Mouse (Mus musculus) monocyte, adult 5-6 weeks (primary cell): ENCODE measurements around the gene Sik2. TPM values are rescaled to one million over a fixed set of nuclear protein-coding genes. Genes with fewer than 3 reads are reported as not detected.

ENCODE experiments used
- ATAC-seq: fragments of 153-309, 156-312 bp; replicated peaks from 2 replicates; pipeline ENCODE4 v1.8.0; 2017; ENCODE audit warnings: mild to moderate bottlenecking; ENCODE audit not compliant: low TSS enrichment, insufficient number of reproducible peaks, severe bottlenecking, poor library complexity, low FRiP score
- total RNA-seq: library from RNA; stranded (forward); fragments of 200-1000, 200-491, 200-594 nt; gene quantifications from 3 replicates; pipeline ENCODE4 v1.2.3, GENCODE M21; 2017

The Sik2 gene
- 15.6 to 35.3 TPM (median 18.4 TPM) in 3 replicates for total RNA-seq

DNA sequence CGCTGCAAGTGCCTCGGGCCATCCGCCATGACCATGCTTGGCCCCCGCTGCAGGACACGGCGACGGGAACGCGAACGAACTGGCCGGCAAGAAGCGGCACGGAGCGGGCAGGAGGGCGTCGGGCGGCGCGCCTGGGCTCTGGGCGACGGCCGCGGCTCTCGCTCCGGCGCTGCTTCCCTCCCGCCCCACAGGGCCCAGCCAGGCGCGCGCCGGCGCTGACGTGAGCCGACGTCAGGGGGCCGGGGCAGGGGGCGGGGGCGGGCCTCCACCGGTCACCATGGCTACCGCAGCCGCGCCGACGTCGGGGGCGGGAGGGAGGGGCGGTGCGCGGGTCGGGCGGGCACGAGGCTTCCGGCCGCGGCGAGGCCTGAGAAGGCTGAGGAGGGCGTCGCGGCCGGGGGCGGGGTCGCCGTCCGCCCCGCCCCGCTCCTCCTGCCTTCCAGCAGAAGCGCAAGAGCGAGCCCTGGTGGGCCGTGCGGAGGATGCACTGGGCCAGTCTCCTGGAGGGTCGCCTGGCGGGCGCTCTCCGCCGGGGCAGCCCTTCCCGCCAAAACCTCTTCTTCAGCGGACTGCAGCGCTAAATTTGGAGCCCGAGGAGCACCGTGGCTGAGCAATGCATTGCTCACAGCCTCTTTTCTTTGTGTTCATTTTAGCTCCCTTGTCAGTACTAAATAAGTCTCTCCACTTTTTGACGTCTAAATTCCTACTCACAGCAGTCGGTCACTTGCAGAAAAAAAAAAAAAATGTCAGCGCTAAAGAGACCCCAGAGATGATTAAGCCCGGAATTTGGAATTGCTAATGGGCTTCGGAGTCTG is at the start of gene Sik2:
Sik2 (minus strand) TSS at position 233 of the 815 bp plus-strand sequence.
- peak; percentile 82 for ATAC-seq

DNA sequence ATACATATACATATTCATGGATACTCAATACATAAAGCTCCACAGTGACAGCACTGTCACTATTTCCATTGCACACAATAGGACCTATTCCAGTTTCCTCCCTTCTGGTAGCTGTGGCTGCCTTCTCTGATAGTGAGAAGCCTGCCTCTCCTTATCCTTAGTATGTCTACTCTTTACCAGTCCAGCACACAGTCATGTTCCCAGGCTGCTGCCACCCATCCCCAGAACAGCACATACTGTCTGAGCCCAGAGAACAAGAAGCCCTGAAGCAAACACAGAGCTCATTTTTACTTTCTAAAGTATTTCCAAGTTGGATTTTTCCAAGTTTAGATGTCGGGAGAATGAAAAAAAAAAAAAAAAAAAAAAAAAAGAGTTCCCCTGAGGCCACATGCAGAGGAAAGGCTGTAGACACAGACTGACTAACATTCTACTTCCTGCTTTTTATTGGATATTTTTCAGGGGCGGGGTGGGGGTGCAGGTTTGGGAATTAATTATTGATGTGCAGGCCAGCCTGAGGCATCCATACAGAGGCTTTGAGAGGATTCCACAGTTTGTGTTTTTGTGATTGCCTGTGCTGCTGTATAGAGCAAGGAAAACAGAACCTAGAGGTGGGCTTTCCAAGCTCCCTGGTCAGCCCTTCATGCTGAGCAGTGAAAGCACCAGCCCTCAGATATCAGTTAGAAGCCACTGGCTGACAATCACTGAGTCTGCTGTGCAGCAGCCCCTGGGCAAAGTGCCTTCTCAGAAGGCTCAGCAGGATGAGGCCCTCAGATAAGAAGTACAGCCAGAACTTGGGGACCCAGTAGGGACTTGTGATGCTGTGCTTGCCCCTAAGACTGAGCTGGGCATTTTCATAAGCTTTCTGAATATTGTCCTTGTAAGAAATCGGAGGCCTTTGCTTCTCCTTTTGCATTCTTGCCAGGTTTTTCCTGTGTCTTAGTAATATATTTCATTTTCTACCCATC is 47.8 kb upstream of the Sik2 start:
- no peak for ATAC-seq

DNA sequence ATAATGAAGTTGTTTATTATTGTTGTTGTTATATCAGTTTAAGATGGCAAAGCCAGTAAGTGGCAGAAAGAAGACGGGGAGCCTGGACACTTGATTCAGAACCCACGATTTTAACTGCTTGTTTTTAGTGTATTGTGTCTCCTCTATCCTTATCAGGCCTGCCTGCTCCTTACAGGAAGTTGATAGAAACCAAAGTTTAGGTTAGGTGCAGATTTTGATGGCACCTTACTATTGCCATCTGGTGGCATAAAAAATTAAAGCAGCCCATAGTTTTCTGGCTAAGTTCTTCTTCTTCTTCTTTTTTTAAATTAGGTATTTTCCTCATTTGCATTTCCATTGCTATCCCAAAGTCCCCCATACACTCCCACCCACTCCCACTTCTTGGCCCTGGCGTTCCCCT is 43.3 kb upstream of the Sik2 start:
- ATAC-seq: peak; percentile 59; the same call in 1 of the 2 replicates

DNA sequence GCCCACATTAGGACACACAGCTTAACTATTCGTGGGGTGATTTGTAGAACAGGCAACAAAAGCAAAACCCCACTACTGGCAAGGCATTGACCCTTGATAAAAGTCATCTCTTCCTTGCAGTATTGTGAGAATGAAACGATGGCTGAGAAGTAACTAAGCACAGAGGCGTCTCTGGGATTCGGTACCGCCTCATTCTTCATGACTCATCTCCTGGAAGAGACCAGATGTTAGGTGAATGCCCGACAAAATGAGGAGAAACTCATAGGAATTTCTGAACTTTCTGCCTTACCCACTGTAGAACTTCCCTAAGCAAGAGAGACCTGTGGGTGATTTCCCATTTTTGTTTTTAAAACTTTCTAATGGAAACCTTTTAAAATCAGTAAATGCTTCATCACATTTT is 33.3 kb upstream of the Sik2 start:
- no peak for ATAC-seq

DNA sequence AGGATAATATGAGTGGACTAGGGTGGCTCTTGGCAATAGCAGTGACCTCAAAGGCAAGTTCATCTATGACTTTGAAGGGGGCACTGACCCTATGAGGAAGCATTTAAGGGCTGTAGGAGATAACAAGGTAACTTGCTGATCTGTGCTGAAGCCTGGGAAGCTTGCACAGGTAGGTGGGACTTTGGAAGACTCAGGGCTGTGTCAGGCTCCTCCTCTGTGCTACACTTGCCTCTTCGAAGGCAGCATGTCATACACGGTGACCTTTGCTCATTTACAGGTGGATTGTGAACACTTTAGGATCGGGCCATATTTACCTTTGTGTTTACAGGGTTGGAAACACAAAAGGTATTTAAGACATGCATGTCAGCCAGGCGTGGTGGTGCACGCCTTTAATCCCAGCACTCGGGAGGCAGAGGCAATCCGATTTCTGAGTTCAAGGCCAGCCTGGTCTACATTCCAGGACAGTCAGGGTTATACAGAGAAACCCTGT is 32.7 kb upstream of the Sik2 start:
- no peak for ATAC-seq

DNA sequence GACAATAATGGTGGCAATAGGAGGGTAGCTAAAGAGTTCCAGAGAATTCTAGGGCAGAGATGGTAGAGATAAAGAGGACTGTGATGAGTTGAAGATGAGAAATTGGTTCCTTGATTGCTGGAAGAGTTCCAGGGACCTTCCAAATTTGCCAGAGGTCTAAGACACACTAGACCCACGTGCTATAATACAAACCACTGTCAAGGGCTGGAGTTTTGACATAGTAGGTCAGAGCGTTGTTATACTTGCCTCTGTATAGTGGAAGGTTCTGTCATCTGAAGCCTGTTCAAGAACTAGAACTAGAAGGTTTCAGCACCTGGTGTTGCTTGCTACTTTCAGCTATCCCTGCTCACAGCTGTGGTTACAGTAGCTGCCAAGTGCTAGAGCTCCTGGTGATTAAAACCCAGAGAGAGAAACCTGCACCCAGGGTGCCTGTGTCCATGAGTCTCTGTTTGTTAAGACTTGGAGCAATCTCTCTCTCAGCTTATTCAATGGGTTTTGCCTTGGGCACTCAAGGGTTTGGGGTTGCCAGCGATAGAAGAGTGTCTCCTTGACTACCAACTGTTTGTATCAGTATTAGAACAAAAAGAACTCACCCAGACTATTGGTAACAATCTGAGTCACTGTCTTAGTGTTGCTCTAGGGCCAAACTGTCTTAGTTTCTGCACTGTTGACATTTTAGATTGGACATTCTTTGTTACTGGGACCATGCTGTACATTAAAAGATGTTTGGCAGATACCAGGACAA is 24.1 kb upstream of the Sik2 start:
- ATAC-seq: no peak

DNA sequence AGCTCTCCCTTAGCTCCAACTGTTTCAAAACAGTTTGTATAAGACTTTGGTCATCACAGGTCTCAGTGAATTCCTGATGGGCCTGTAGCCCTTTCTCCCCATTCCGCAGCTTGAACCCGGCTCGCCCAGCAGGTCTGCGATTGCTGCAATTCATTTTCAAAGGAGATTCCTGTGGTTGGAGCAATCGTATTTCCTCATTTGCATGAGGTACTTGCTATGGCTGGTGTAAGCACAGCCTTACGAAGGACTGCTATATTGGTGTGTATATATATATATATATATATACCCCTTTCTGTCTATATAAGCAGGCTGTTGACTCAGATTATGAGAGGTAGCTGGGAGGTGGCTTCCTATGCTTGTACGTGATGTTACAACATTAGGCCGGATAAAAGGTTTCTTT is 23.4 kb upstream of the Sik2 start:
- 0 out of 2 replicates have a peak, but pooled peaks have one; percentile 20 for ATAC-seq

DNA sequence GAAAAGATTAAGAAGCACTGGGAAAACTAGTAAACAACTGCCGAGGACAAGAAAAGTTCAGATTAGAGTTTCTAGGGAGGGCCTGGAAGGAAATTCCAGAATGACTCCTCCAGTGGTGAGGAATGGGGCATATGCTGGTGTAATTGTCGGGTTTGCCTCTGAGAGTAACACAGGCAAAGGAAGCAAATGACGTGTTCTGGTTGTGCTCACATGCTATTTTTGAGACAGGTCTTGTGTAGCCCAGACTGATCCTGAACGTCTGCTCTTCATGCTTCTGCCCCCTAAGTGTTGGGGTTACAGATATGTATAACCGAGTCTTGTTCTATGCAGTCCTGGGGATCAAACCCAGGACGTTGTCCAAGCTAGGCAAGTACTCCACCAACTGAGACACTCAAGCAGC is 22.7 kb upstream of the Sik2 start:
- no peak for ATAC-seq

DNA sequence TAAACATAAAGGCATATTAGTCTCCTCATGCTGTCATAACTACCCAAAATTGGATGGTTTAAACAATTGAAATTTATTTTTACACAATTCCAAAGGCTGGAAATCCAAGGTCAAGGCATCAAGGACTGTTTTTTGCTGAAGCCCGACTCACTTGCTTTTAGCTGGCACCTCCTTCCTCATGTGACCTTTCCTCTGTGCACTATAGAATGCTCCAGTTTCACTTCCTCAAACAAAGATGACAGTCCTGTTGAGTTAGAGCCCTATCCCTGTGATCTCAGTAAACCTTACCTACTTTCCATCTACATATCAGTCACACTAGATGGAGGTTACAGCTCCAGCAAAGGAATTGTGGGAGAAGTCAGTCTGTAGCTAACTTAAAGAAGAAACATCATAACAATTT is 21.3 kb upstream of the Sik2 start:
- peak; percentile 96 for ATAC-seq

DNA sequence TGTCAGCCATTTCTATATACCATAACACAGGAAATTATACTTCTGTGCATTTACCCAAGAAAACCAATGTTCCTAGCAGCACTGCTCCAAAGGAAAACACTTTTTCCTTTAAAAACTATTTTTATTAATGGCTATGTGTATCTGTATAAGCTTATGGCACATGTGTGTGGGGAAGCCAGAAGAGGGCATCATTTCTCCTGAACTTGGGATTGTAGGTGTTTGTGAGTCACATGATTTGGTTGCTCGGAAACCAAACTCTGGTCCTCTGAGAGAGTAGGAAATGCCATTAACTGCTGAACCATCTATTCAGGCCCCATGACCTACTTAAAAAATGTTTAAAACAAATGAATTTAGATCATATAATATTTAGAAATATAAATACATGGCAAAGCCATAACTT is 18.1 kb upstream of the Sik2 start:
- no peak for ATAC-seq

DNA sequence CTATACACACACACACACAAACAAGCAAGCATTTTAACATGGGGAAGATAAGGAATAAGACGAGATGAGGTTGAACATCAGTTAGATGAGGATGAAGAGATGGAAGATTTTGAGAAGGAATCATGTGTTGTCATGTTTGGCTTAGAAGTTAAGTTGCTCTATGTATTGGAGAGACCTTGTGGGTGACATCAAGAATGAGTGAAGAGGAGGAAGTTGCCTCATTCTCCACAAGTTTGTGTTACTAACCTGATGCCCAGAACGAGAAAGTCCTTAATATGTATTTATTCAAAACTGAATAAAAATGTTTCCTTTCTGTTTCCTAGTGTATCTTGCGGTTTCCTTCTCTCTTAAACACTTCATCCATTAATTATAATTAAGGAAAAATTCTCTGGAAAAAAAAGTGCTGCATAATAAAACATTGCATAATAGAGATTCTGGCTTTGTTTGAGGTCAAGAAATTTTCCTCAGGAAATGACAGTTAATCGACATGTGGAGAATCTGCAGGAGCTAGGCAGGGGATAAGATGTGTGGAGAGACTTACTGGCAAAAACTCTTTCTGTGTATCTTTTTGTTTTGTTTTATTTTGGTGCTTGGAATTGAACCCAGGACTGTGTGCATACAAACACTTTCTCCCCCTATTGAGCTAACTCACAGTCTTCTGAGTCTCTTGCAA is 12.4 kb upstream of the Sik2 start:
- no peak for ATAC-seq

DNA sequence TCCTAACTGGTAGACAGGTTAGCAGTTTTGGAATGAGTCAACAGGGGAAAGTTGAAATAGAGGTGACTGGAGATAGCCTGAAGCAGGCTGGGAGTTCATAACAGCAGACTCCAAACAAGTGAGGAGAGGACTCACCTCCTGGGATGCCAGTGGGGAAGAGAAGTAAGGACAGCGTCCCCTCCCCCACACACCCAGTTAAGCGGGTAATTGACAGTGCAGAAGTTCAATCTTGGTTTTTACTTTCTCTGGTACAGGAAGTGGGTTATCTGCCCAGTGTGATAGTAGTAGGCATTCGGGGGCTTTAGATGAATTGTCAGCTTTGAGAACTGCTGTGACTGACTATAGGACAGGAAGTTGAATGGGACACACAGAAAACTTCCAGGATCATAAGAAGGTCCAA is 11.5 kb upstream of the Sik2 start:
- no peak for ATAC-seq

DNA sequence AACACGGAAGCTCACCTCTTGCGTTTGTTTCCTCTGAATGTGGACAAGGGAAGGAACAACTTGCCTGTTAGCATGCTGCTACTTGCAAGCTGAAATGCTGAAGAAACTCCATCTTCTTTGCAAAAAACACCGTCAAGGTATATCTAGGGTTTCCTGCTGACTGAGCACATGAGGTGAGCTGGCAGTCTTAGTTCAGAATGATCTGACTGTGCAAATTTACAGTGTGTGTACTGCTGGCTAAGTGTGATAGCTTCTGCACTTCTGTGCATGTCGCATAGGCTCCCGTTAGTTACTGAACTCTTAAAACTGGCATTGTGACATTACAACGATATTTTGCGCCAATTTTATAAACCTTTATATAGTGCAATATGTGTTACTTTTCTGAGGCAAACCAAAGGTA is 10.8 kb upstream of the Sik2 start:
- no peak for ATAC-seq

DNA sequence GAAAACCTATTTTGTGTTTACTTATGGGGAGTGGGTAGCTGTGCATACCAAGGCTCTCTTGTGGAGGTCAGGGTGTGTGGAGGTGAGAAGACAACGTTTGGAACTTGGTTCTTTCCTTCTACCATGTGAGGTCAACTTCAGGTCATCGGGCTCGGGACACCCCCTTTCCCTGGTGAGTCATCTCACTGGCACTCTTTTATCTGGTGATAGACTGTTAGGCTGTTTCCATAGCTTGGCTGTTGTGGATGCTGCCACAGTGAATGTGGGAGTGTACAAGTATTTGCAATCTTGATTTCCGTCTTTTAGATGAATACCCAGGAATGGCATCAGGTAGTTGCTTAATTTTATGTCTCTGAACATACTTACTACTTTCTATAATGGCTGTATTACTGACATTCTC is 6.9 kb upstream of the Sik2 start:
- no peak for ATAC-seq

DNA sequence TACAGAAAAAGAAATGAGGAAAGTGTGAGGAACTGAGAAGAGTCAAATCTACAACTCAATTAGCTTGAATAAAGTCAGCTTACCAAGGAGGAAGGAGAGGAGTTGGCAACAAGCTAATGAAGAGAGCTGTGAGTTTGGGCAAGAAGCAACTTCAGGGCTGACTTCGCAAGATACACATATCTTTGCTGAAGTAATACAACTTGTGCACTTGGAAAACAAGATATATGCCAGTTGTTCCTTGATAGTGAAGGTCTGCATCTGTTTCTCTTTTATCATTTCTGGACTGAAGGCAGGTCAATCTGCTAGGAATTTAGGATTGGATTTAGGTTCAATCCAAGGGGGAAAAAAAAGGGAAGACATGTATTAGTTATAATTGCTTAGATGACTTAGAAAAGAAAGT is 4.8 kb upstream of the Sik2 start:
- ATAC-seq: no peak

DNA sequence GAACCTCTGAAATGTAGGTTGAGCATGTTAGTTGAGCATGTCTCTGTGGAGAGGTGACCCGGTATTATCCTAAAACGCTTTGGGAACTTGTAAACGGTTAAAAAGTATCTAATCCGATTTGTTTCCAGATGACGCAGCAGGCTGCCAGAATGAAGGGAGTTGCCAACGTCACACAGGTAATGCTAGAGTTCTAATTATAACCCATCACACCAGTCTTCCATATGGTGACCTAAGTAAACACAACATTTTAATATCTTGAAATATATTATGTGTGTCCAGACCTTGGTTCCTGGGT is 730 bp upstream of the Sik2 start:
- no peak for ATAC-seq

DNA sequence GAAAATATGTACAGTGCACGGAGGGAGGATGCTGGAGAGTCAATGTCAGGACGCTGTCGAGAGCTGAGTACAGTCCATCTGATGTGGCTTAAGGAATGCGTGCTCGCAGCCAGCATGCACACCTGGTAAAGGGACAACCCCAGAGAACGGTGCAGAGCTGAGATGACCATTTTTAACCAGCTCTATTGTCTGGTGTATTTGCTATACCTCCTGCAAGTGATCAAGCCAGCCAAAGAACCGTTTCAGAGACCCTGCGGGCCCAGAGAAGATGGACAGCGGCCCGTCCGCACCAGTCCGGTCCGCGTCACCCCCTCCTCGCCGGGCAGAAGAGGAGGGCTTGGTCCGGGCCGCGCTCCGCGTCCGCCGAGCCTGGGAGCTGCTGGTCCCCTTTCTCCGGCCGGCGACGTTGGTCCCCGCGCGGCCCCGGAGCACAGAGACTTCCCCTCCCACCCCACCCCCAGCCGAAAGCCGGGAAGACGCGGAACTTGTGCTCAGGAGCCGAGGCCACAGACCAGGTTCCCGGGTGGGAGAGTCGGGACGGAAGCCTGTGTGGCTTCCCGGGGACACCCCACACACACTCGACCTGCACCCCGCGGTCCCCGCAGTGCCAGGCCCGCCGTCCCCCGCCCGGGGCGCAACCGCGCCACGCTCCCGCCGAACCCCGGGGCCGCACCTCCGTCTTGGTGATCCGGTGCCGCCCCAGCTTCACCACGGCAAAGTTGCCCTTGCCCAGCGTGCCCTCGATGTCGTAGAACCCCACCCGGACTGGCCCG is 619 bp downstream of the Sik2 start:
- ATAC-seq: peak; percentile 14

DNA sequence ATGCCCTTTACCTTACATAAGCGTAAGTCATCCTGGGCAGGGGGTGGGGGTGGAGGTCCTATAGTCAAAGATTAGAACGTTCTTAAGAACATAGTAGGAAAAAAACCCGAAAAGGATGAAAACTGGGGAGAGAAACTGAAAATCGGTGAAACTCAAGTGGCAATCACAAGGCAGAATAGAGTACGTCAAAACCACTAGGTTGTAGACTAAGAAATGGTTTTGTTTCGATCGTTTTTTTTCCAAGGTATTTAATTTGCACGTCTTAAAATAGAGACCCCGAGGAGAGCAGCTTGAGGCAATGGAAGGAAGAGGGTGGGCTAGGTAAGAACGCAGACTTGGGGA is 1.2 kb downstream of the Sik2 start:
- ATAC-seq: no peak
